Mouse (Mus musculus) lung, postnatal 0 days (tissue): ENCODE measurements around the gene Ciao2b. TPM values are rescaled to one million over a fixed set of nuclear protein-coding genes. Genes with fewer than 3 reads are reported as not detected.

ENCODE experiments used
- ATAC-seq: fragments of 200-750 bp; cut with Nextera tagmentation; 2 replicates; pipeline ENCODE4 v1.8.0; 2017; ENCODE audit warnings: moderate library complexity
- DNase-seq: peaks from one replicate; pipeline ENCODE4 v3.0.0-alpha.2; 2016; ENCODE audit warnings: low spot score
- H3K27ac ChIP-seq: fragments of 300-500 bp; sonication (generic); 2 replicates; pipeline ENCODE4 v1.5.1; 2014; ENCODE audit warnings: antibody characterized with exemption, mild to moderate bottlenecking, low read length, mixed read lengths
- H3K27me3 ChIP-seq: fragments of 300-500 bp; sonication (generic); replicated peaks from 2 replicates; pipeline ENCODE4 v1.6.1; 2014; ENCODE audit warnings: low read length, mixed read lengths; ENCODE audit not compliant: insufficient read depth
- H3K36me3 ChIP-seq: fragments of 300-500 bp; sonication (generic); 2 replicates; pipeline ENCODE4 v1.6.1; 2014; ENCODE audit warnings: low read length, mixed read lengths; ENCODE audit not compliant: insufficient read depth
- H3K4me1 ChIP-seq: fragments of 300-500 bp; sonication (generic); 2 replicates; pipeline ENCODE4 v1.6.1; 2014; ENCODE audit warnings: antibody characterized with exemption, low read depth, low read length, mixed read lengths; ENCODE audit not compliant: insufficient read depth
- H3K4me2 ChIP-seq: fragments of 300-500 bp; sonication (generic); replicated peaks from 2 replicates; pipeline ENCODE4 v1.6.1; 2014; ENCODE audit warnings: low read depth, mild to moderate bottlenecking, low read length, moderate library complexity, mixed read lengths
- H3K4me3 ChIP-seq: fragments of 300-500 bp; sonication (generic); 2 replicates; pipeline ENCODE4 v1.5.1; 2014; ENCODE audit warnings: low read depth, low read length
- H3K9ac ChIP-seq: fragments of 300-500 bp; sonication (generic); replicated peaks from 2 replicates; pipeline ENCODE4 v1.6.1; 2014; ENCODE audit warnings: low read depth, mild to moderate bottlenecking
- H3K9me3 ChIP-seq: fragments of 300-500 bp; sonication (generic); 2 replicates; pipeline ENCODE4 v1.6.1; 2016; ENCODE audit warnings: low read length, mixed read lengths
- CTCF ChIP-seq: IDR thresholded peaks from 2 replicates; pipeline ENCODE4 v1.5.1; 2016; ENCODE audit warnings: antibody characterized with exemption, mild to moderate bottlenecking
- EP300 ChIP-seq: IDR thresholded peaks from 2 replicates; pipeline ENCODE4 v1.6.1; 2016; ENCODE audit warnings: antibody characterized with exemption, mild to moderate bottlenecking, control low read depth
- whole genome bisulfite sequencing: fragments of 180-500 bp; shearing (Covaris S2); extraction: QIAGEN DNeasy Blood & Tissue Kit; methylation state at CpG from one replicate; pipeline ENCODE4 v1.1.7; 2014; 5-methylcytosine and 5-hydroxymethylcytosine counted together
- polyA plus RNA-seq: library from polyadenylated mRNA; unstranded; fragments of >200 nt; fragmentation: Nextera tagmentation; extraction: Ambion mirVana; gene quantifications from 2 replicates; pipeline ENCODE4 v1.2.1, GENCODE M21; 2015

The Ciao2b gene
- polyA plus RNA-seq, 1 experiment from 2014 or later = 72.9 TPM

GRCm38 (mm10) chr8:104609222-104609621, 32.5 kb downstream of the Ciao2b start:
- Histone ChIP-seq H3K9ac (no peak overlapping the region), H3K4me1 (0 out of 2 replicates have a peak, but pooled peaks cover 5% of the 10 kb centered on the region), H3K4me2 (no peak overlapping the region), H3K4me3 (no peak overlapping the region), H3K27me3 (no peaks in the 10 kb centered on the region), H3K36me3 (no peaks in the 10 kb centered on the region), H3K27ac (no peak overlapping the region), H3K9me3 (no peaks in the 10 kb centered on the region)
- ATAC-seq = no peak
- no peak for DNase-seq
- TF ChIP-seq EP300 = no peak
- no peak for TF ChIP-seq CTCF
- whole genome bisulfite sequencing = 71% methylated on average over 8 of the region's 8 CpGs

GRCm38 (mm10) chr8:104607944-104608343, 33.8 kb downstream of the Ciao2b start:
- WGBS = 73% methylated on average over 2 of the region's 2 CpGs
- no peaks in the 10 kb centered on the region for H3K36me3 ChIP-seq
- TF ChIP-seq CTCF (no peak), EP300 (no peak)
- ATAC-seq (no peak), DNase-seq (no peak)
- H3K4me3 ChIP-seq = no peak overlapping the region
- H3K27ac ChIP-seq = no peak overlapping the region
- H3K9me3 ChIP-seq = no peaks in the 10 kb centered on the region
- H3K4me1 ChIP-seq = 0 out of 2 replicates have a peak, but pooled peaks cover 5% of the 10 kb centered on the region
- H3K4me2 ChIP-seq = no peak overlapping the region
- H3K27me3 ChIP-seq = no peaks in the 10 kb centered on the region
- no peak overlapping the region for H3K9ac ChIP-seq

- Histone ChIP-seq H3K27me3 (no peaks in the 10 kb centered on the region), H3K27ac (no peak overlapping the region), H3K4me1 (0 out of 2 replicates have a peak, but pooled peaks cover under 1% of the 10 kb centered on the region), H3K4me3 (no peak overlapping the region), H3K9me3 (no peaks in the 10 kb centered on the region), H3K9ac (no peak overlapping the region), H3K36me3 (no peaks in the 10 kb centered on the region), H3K4me2 (no peak overlapping the region)
- 40% methylated on average over 6 of the region's 6 CpGs for whole genome bisulfite sequencing
- ATAC-seq (peak; percentile 42), DNase-seq (no peak)
- TF ChIP-seq EP300 (no peak), CTCF (no peak)
Observed at GRCm38 (mm10) chr8:104606329-104606728, 35.4 kb downstream of the Ciao2b start.

- ATAC-seq = no peak
- no peaks in the 10 kb centered on the region for H3K27me3 ChIP-seq
- H3K4me2 ChIP-seq = no peak overlapping the region
- no peaks in the 10 kb centered on the region for H3K9me3 ChIP-seq
- no peak overlapping the region for H3K27ac ChIP-seq
- no peak for TF ChIP-seq EP300
- TF ChIP-seq CTCF = no peak
- no peaks in the 10 kb centered on the region for H3K36me3 ChIP-seq
- no peak overlapping the region for H3K4me3 ChIP-seq
- H3K9ac ChIP-seq = no peak overlapping the region
- no peaks in the 10 kb centered on the region for H3K4me1 ChIP-seq
- DNase-seq = no peak
- 62% methylated on average over 4 of the region's 4 CpGs for WGBS
Observed at GRCm38 (mm10) chr8:104603245-104603593, 38.5 kb downstream of the Ciao2b start.

- Histone ChIP-seq H3K4me1 (no peaks in the 10 kb centered on the region), H3K4me3 (no peak overlapping the region), H3K27ac (no peak overlapping the region), H3K27me3 (no peaks in the 10 kb centered on the region), H3K4me2 (peak overlapping the region; percentile 31), H3K9me3 (no peaks in the 10 kb centered on the region), H3K36me3 (no peaks in the 10 kb centered on the region), H3K9ac (no peak overlapping the region)
- ATAC-seq (peak; percentile 92), DNase-seq (peak; percentile 95)
- TF ChIP-seq CTCF (peak; percentile 98), EP300 (no peak)
- WGBS = 21% methylated on average over 21 of the region's 21 CpGs
Observed at GRCm38 (mm10) chr8:104602468-104603244, 39.1 kb downstream of the Ciao2b start.

GRCm38 (mm10) chr8:104601941-104602371, 39.8 kb downstream of the Ciao2b start:
- TF ChIP-seq CTCF (no peak), EP300 (no peak)
- H3K9ac ChIP-seq = no peak overlapping the region
- H3K27me3 ChIP-seq = no peaks in the 10 kb centered on the region
- no peaks in the 10 kb centered on the region for H3K9me3 ChIP-seq
- no peaks in the 10 kb centered on the region for H3K4me1 ChIP-seq
- no peak overlapping the region for H3K4me3 ChIP-seq
- H3K36me3 ChIP-seq = no peaks in the 10 kb centered on the region
- 3% methylated on average over 12 of the region's 12 CpGs for WGBS
- DNase-seq (no peak), ATAC-seq (no peak)
- H3K4me2 ChIP-seq = peak overlapping the region; percentile 31
- no peak overlapping the region for H3K27ac ChIP-seq
